Mouse (Mus musculus) gastrocnemius, adult 2 months (tissue): ENCODE measurements at regions not wholly inside any gene's neighbourhood (a gene's known extent, or its start where the extent isn't known, plus 50 kb on each side); places are given as distances from the start of the nearest gene placed in this dataset.

Experiments used
- DNase-seq: peaks from one replicate; pipeline ENCODE4 v3.0.0; 2022
- H3K27ac ChIP-seq: fragments of 200-600 bp; 2 replicates; pipeline ENCODE4 v1.8.1; 2022; ENCODE audit warnings: mild to moderate bottlenecking
- H3K4me3 ChIP-seq: fragments of 200-600 bp; 2 replicates; pipeline ENCODE4 v1.8.1; 2022; ENCODE audit warnings: mild to moderate bottlenecking, moderate library complexity
- CTCF ChIP-seq: fragments of 200-600 bp; IDR thresholded peaks from 2 replicates; pipeline ENCODE4 v1.8.1; 2022; ENCODE audit warnings: antibody characterized with exemption, mild to moderate bottlenecking, moderate library complexity
- intact Hi-C: fragments of 180-260 bp; cut with DNase I; formaldehyde crosslinking; loops from one replicate; pipeline ENCODE4 v1.15.1; 2025

DNA sequence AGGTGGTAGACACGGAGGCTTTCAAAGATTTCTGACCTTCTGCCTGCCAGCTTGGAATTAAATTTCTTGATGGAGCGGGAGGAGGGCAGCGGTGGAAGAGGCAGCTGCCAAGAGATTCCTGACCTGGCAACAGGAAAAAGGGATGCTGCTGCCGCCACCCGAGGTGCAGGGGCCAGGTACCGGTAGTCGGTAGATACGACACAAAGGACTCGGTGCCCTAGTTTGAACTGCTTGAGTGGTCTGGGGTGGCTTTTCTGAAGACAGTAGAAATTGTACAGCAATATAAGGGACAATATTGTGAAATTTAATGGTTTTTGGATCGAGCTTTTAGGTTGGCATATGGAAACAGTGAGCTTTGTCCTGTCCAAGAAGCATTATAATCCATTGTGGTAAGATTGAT lies 250.3 kb upstream of the Ccdc54 start:
- no peak overlapping the region for H3K4me3 ChIP-seq
- TF ChIP-seq CTCF, result no peak
- no peak overlapping the region for H3K27ac ChIP-seq
- DNase-seq, result peak; percentile 18
- intact Hi-C loops, result loop anchor here (10.0 kb wide), 1 partner anchor 474 kb away; no protein-coding TSS in a partner anchor

DNA sequence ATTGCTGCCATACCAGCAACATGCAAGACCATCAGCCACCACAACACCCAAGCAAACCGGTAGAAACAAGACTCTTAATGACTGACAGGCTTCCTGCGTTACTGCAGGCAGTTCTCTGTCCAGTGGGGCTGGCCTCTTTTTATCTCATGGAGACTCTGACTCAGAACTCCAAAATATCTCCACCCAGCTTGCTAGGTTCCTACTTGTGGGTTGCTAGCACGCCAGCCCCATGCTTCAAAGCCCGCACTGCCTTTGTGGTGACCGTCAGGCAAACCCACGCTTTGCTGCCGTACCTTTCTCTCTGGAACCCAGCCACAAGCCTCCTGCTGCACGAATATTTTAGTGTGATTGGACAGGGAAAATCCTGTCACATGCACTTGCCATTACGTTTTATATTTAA lies 248.7 kb upstream of the Ccdc54 start:
- intact Hi-C loops, result loop anchor here (10.0 kb wide), 1 partner anchor 475 kb away; no protein-coding TSS in a partner anchor
- no peak for DNase-seq

GRCm38 (mm10) chr16:50837416-50837815 lies 246.5 kb upstream of the Ccdc54 start:
- no peak for TF ChIP-seq CTCF
- no peak overlapping the region for H3K27ac ChIP-seq
- intact Hi-C loops, result no loop called here
- no peak overlapping the region for H3K4me3 ChIP-seq
- DNase-seq, result no peak

More for the DNA sequence above, 248.7 kb upstream of the Ccdc54 start:
- TF ChIP-seq CTCF, result no peak
- no peak overlapping the region for H3K27ac ChIP-seq
- no peak overlapping the region for H3K4me3 ChIP-seq

GRCm38 (mm10) chr16:50836457-50836856 lies 245.5 kb upstream of the Ccdc54 start:
- no peak for TF ChIP-seq CTCF
- intact Hi-C loops, result no loop called here
- DNase-seq, result no peak
- Histone ChIP-seq H3K4me3 (no peak overlapping the region), H3K27ac (no peak overlapping the region)

- intact Hi-C loops, result no loop called here
- Histone ChIP-seq H3K4me3 (no peak overlapping the region), H3K27ac (no peak overlapping the region)
- DNase-seq, result no peak
- no peak for TF ChIP-seq CTCF
Observed at GRCm38 (mm10) chr16:50833357-50833756, 242.4 kb upstream of the Ccdc54 start.

GRCm38 (mm10) chr16:50822352-50822751 lies 231.4 kb upstream of the Ccdc54 start:
- intact Hi-C loops, result no loop called here
- Histone ChIP-seq H3K27ac (no peak overlapping the region), H3K4me3 (no peak overlapping the region)
- DNase-seq, result no peak
- TF ChIP-seq CTCF, result no peak

DNA sequence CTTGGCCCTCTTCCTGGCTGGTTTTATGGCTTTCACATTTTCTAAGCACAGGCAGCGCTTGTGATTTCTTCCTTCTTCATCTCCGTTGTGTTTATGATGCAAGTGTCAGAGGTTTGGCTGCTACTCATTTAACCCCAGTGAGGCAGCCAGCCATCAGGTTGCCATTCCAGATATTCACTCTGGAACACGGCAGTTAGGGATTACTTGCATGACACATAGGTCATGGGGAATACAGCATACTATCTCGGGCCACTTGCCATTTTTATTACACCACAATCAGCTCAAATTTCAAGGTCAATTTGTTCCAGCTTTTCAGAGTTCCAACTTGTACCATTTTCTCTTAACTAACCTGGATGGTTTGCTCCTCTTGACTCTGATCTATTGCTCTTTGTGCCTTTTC lies 223.7 kb upstream of the Ccdc54 start:
- no peak for TF ChIP-seq CTCF

DNA sequence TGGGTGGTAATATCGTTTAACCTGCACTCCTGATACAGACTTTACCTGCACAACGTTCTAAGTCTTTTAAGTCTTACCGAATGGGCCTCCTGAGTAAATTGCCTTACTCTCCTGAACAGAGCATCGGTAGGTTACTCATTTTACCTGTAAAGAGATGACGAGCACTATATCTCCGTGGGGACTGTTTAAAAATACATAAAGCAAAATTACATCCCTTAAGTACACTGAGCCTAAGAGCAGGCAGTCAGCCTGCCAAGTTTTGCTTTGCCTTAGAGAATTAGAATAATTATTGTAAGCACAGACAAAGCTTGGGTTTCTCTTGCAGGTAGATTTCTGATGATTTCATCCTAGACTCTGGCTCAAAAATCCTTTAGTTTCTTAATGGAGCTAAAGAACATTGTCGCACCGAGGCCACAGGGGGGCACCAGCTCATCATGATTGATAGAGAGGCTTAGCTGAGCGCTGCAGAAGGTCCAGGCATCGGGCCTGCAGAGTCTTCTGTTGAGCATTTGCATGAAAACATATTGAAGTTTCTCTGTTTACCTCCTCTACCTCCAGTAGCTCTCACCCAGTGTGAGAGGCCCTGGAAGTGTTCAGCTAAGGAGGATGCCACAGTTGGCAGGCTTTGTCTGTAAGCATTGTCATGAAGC lies 208.3 kb upstream of the Ccdc54 start:
- Histone ChIP-seq H3K27ac (no peak overlapping the region), H3K4me3 (no peak overlapping the region)
- DNase-seq, result peak; percentile 56
- TF ChIP-seq CTCF, result peak; percentile 61
- intact Hi-C loops, result no loop called here

More for the DNA sequence above, 223.7 kb upstream of the Ccdc54 start:
- H3K27ac ChIP-seq, result no peak overlapping the region
- no peak overlapping the region for H3K4me3 ChIP-seq
- intact Hi-C loops, result no loop called here
- DNase-seq, result no peak

- no peak overlapping the region for H3K27ac ChIP-seq
- no peak for DNase-seq
- no peak for TF ChIP-seq CTCF
- intact Hi-C loops, result no loop called here
- no peak overlapping the region for H3K4me3 ChIP-seq
Observed at GRCm38 (mm10) chr16:50798095-50798494, 207.1 kb upstream of the Ccdc54 start.

GRCm38 (mm10) chr16:50792960-50793359 lies 202.0 kb upstream of the Ccdc54 start:
- intact Hi-C loops, result no loop called here
- H3K4me3 ChIP-seq, result no peak overlapping the region
- TF ChIP-seq CTCF, result no peak
- H3K27ac ChIP-seq, result no peak overlapping the region
- DNase-seq, result no peak

- intact Hi-C loops, result no loop called here
- no peak for TF ChIP-seq CTCF
- DNase-seq, result no peak
- no peak overlapping the region for H3K4me3 ChIP-seq
- no peak overlapping the region for H3K27ac ChIP-seq
Observed at GRCm38 (mm10) chr16:50792506-50792905, 201.6 kb upstream of the Ccdc54 start.

- intact Hi-C loops, result no loop called here
- Histone ChIP-seq H3K4me3 (no peak overlapping the region), H3K27ac (no peak overlapping the region)
- TF ChIP-seq CTCF, result no peak
- no peak for DNase-seq
Observed at GRCm38 (mm10) chr16:50788702-50789101, 197.7 kb upstream of the Ccdc54 start.

- TF ChIP-seq CTCF, result no peak
- Histone ChIP-seq H3K4me3 (no peak overlapping the region), H3K27ac (no peak overlapping the region)
- DNase-seq, result no peak
- intact Hi-C loops, result no loop called here
Observed at GRCm38 (mm10) chr16:50786199-50786598, 195.2 kb upstream of the Ccdc54 start.

DNA sequence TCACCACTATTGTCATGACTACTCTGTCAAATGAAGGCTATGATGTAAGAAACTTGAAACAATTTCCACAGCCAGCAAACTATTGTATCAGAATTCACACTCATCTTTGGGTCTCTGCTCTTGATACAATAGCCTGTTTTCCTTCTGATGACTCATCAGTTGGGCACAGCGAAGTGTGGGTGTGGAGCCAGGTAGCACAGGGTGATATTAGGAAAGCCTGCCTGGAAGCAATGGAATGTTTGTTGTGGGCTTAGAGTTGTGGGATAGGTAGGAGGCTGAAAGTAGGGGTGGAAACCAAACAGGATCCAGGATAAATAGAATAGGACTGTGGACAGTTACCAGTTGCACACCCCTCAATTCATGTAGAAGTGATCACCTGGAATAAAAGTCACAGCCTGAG lies 194.4 kb upstream of the Ccdc54 start:
- intact Hi-C loops, result no loop called here
- no peak overlapping the region for H3K4me3 ChIP-seq
- no peak for DNase-seq
- no peak for TF ChIP-seq CTCF
- no peak overlapping the region for H3K27ac ChIP-seq
